Mouse (Mus musculus) embryonic facial prominence, embryonic 10.5 days (tissue): Measurements from ENCODE around the gene Tmem125. TPM values are rescaled to one million over a fixed set of nuclear protein-coding genes. Genes with fewer than 3 reads are reported as not detected.

ENCODE experiments used
- DNase-seq: peaks from one replicate; pipeline ENCODE4 v3.0.0-alpha.2; 2017; ENCODE audit warnings: low spot score
- H3K27ac ChIP-seq: fragments of 300-500 bp; sonication (generic); replicated peaks from 2 replicates; pipeline ENCODE4 v1.5.1; 2016; ENCODE audit warnings: mild to moderate bottlenecking
- H3K27me3 ChIP-seq: fragments of 300-500 bp; sonication (generic); replicated peaks from 2 replicates; pipeline ENCODE4 v1.6.1; 2016; ENCODE audit warnings: low read depth, mild to moderate bottlenecking; ENCODE audit not compliant: poor library complexity, severe bottlenecking
- H3K36me3 ChIP-seq: fragments of 300-500 bp; sonication (generic); replicated peaks from 2 replicates; pipeline ENCODE4 v1.6.1; 2016; ENCODE audit warnings: mild to moderate bottlenecking, moderate library complexity
- H3K4me1 ChIP-seq: fragments of 300-500 bp; sonication (generic); 2 replicates; pipeline ENCODE4 v1.6.1; 2016
- H3K4me3 ChIP-seq: fragments of 300-500 bp; sonication (generic); 2 replicates; pipeline ENCODE4 v1.5.1; 2016; ENCODE audit warnings: mild to moderate bottlenecking, moderate library complexity
- H3K9me3 ChIP-seq: fragments of 300-500 bp; sonication (generic); 2 replicates; pipeline ENCODE4 v1.6.1; 2016; ENCODE audit warnings: mild to moderate bottlenecking
- WGBS: fragments of 180-500 bp; shearing (Covaris S2); methylation state at CpG from one replicate; pipeline ENCODE4 v1.1.7; 2016; 5-methylcytosine and 5-hydroxymethylcytosine counted together
- polyA plus RNA-seq: library from polyadenylated mRNA; unstranded; fragments of >200 nt; fragmentation: Nextera tagmentation; extraction: Ambion mirVana; gene quantifications from 2 replicates; pipeline ENCODE4 v1.2.1, GENCODE M21; 2016

The Tmem125 gene
- polyA plus RNA-seq, 1 experiment from 2014 or later = 1.1 TPM

GRCm38 (mm10) chr4:118532663-118533062 lies 11.2 kb downstream of the Tmem125 start:
- Histone ChIP-seq H3K4me3 (no peak overlapping the region), H3K9me3 (no peaks in the 10 kb centered on the region), H3K27ac (no peak overlapping the region), H3K36me3 (no peaks in the 10 kb centered on the region), H3K27me3 (peaks cover 2% of the 10 kb centered on the region; the same call in 1 of the 2 replicates), H3K4me1 (peaks cover 10% of the 10 kb centered on the region; the same call in 1 of the 2 replicates)
- 77% methylated on average over 5 of the region's 5 CpGs for WGBS
- DNase-seq = no peak

- peaks cover 27% of the 10 kb centered on the region for H3K4me1 ChIP-seq
- 80% methylated on average over 6 of the region's 6 CpGs for WGBS
- H3K27ac ChIP-seq = no peak overlapping the region
- DNase-seq = no peak
- no peaks in the 10 kb centered on the region; the same call in 1 of the 2 replicates for H3K27me3 ChIP-seq
- peak overlapping the region; percentile 19; the same call in 1 of the 2 replicates for H3K4me3 ChIP-seq
- H3K36me3 ChIP-seq = no peaks in the 10 kb centered on the region
- H3K9me3 ChIP-seq = no peaks in the 10 kb centered on the region
Observed at GRCm38 (mm10) chr4:118527720-118528119, 16.1 kb downstream of the Tmem125 start.

- 39% methylated on average over 5 of the region's 5 CpGs for WGBS
Observed at GRCm38 (mm10) chr4:118527335-118527681, 16.5 kb downstream of the Tmem125 start.

GRCm38 (mm10) chr4:118526408-118527334 lies 17.2 kb downstream of the Tmem125 start, which contains the start of gene 2610528J11Rik:
2610528J11Rik (plus strand) TSS chr4:118526999.
- Histone ChIP-seq H3K4me1 (peaks cover 25% of the 10 kb centered on the region), H3K4me3 (peak within 1 kb of the TSS; percentile 19), H3K27ac (peak within 1 kb of the TSS; percentile 4; the same call in 1 of the 2 replicates), H3K9me3 (no peaks in the 10 kb centered on the region), H3K27me3 (no peaks in the 10 kb centered on the region; the same call in 1 of the 2 replicates), H3K36me3 (no peaks in the 10 kb centered on the region)
- WGBS = 38% methylated on average over 17 of the region's 17 CpGs
- DNase-seq = peak; percentile 55

More at GRCm38 (mm10) chr4:118527335-118527681, 16.5 kb downstream of the Tmem125 start:
- Histone ChIP-seq H3K27me3 (no peaks in the 10 kb centered on the region; the same call in 1 of the 2 replicates), H3K27ac (peak overlapping the region; percentile 4; the same call in 1 of the 2 replicates), H3K4me1 (peaks cover 27% of the 10 kb centered on the region), H3K36me3 (no peaks in the 10 kb centered on the region), H3K4me3 (peak overlapping the region; percentile 19), H3K9me3 (no peaks in the 10 kb centered on the region)
- no peak for DNase-seq

- no peak for DNase-seq
- no peaks in the 10 kb centered on the region for H3K36me3 ChIP-seq
- WGBS = 74% methylated on average over 3 of the region's 3 CpGs
Observed at GRCm38 (mm10) chr4:118525779-118526178, 18.1 kb downstream of the Tmem125 start.

GRCm38 (mm10) chr4:118523976-118524375 lies 19.9 kb downstream of the Tmem125 start:
- no peaks in the 10 kb centered on the region; the same call in 1 of the 2 replicates for H3K27me3 ChIP-seq
- DNase-seq = no peak
- peaks cover 21% of the 10 kb centered on the region for H3K4me1 ChIP-seq
- H3K9me3 ChIP-seq = no peaks in the 10 kb centered on the region
- WGBS = 80% methylated on average over 7 of the region's 7 CpGs
- no peaks in the 10 kb centered on the region for H3K36me3 ChIP-seq
- no peak overlapping the region for H3K27ac ChIP-seq
- no peak overlapping the region for H3K4me3 ChIP-seq

More at GRCm38 (mm10) chr4:118525779-118526178, 18.1 kb downstream of the Tmem125 start:
- H3K27ac ChIP-seq = no peak overlapping the region
- peaks cover 21% of the 10 kb centered on the region for H3K4me1 ChIP-seq
- no peak overlapping the region for H3K4me3 ChIP-seq
- no peaks in the 10 kb centered on the region; the same call in 1 of the 2 replicates for H3K27me3 ChIP-seq
- no peaks in the 10 kb centered on the region for H3K9me3 ChIP-seq

- peaks cover 17% of the 10 kb centered on the region for H3K27me3 ChIP-seq
- no peak for DNase-seq
- no peaks in the 10 kb centered on the region for H3K9me3 ChIP-seq
- H3K27ac ChIP-seq = no peak overlapping the region
- 88% methylated on average over 7 of the region's 7 CpGs for WGBS
- no peak overlapping the region for H3K4me3 ChIP-seq
- H3K4me1 ChIP-seq = peaks cover 22% of the 10 kb centered on the region
- no peaks in the 10 kb centered on the region for H3K36me3 ChIP-seq
Observed at GRCm38 (mm10) chr4:118522248-118522647, 21.6 kb downstream of the Tmem125 start.

- H3K4me3 ChIP-seq = no peak overlapping the region
- no peak overlapping the region for H3K27ac ChIP-seq
- no peaks in the 10 kb centered on the region for H3K9me3 ChIP-seq
- H3K36me3 ChIP-seq = no peaks in the 10 kb centered on the region
- no peak for DNase-seq
- peaks cover 23% of the 10 kb centered on the region for H3K4me1 ChIP-seq
- H3K27me3 ChIP-seq = peaks cover 20% of the 10 kb centered on the region; the same call in 1 of the 2 replicates
- 70% methylated on average over 5 of the region's 5 CpGs for WGBS
Observed at GRCm38 (mm10) chr4:118518208-118518607, 25.6 kb downstream of the Tmem125 start.

GRCm38 (mm10) chr4:118517497-118518146 lies 26.2 kb downstream of the Tmem125 start:
- Histone ChIP-seq H3K27me3 (peaks cover 20% of the 10 kb centered on the region; the same call in 1 of the 2 replicates), H3K27ac (peak overlapping the region; percentile 35; the same call in 1 of the 2 replicates)
- WGBS = 34% methylated on average over 16 of the region's 16 CpGs

GRCm38 (mm10) chr4:118516699-118517496 lies 26.9 kb downstream of the Tmem125 start:
- Histone ChIP-seq H3K4me1 (peaks cover 25% of the 10 kb centered on the region), H3K4me3 (0 out of 2 replicates have a peak overlapping the region, but pooled peaks have one; percentile 2), H3K9me3 (no peaks in the 10 kb centered on the region), H3K36me3 (no peaks in the 10 kb centered on the region), H3K27ac (peak overlapping the region; percentile 35), H3K27me3 (peaks cover 20% of the 10 kb centered on the region; the same call in 1 of the 2 replicates)
- WGBS = 12% methylated on average over 20 of the region's 20 CpGs
- peak; percentile 60 for DNase-seq

More at GRCm38 (mm10) chr4:118517497-118518146, 26.2 kb downstream of the Tmem125 start:
- H3K4me1 ChIP-seq = peaks cover 23% of the 10 kb centered on the region
- H3K9me3 ChIP-seq = no peaks in the 10 kb centered on the region
- H3K36me3 ChIP-seq = no peaks in the 10 kb centered on the region
- 0 out of 2 replicates have a peak overlapping the region, but pooled peaks have one; percentile 2 for H3K4me3 ChIP-seq
- DNase-seq = no peak

- no peaks in the 10 kb centered on the region for H3K9me3 ChIP-seq
- DNase-seq = peak; percentile 61
- H3K27me3 ChIP-seq = no peaks in the 10 kb centered on the region
- no peak overlapping the region for H3K27ac ChIP-seq
- H3K36me3 ChIP-seq = no peaks in the 10 kb centered on the region
- H3K4me1 ChIP-seq = peaks cover 14% of the 10 kb centered on the region
- WGBS = 8% methylated on average over 6 of the region's 6 CpGs
- no peak overlapping the region for H3K4me3 ChIP-seq
Observed at GRCm38 (mm10) chr4:118509050-118509449, 34.8 kb downstream of the Tmem125 start.
